Mouse (Mus musculus) bone marrow, adult 2 months (tissue): Measurements from ENCODE around the gene Tex10. TPM values are rescaled to one million over a fixed set of nuclear protein-coding genes. Genes with fewer than 3 reads are reported as not detected.

Experiments
- H3K27ac ChIP-seq: fragments of 200-500 bp; 2 replicates; pipeline ENCODE4 v1.5.1; 2012; ENCODE audit warnings: low read depth, mild to moderate bottlenecking, control low read depth, inconsistent platforms, low read length; ENCODE audit not compliant: control insufficient read depth, poor library complexity, insufficient read depth
- H3K4me1 ChIP-seq: fragments of 200-500 bp; 2 replicates; pipeline ENCODE4 v1.6.1; 2011; ENCODE audit warnings: low read length; ENCODE audit not compliant: control insufficient read depth, insufficient read depth
- H3K4me3 ChIP-seq: fragments of 200-500 bp; replicated peaks from 2 replicates; pipeline ENCODE3; 2011; ENCODE audit warnings: mild to moderate bottlenecking, low read depth, low read length, control low read depth; ENCODE audit not compliant: control insufficient read depth
- CTCF ChIP-seq: fragments of 200-500 bp; IDR thresholded peaks from 2 replicates; pipeline ENCODE4 v1.5.1; 2011; ENCODE audit warnings: low read length, control low read depth; ENCODE audit not compliant: control insufficient read depth, insufficient read depth
- POLR2A ChIP-seq: fragments of 200-500 bp; IDR thresholded peaks from 2 replicates; pipeline ENCODE4 v1.6.1; 2011; ENCODE audit warnings: low read depth, mild to moderate bottlenecking, control low read depth, low read length, borderline replicate concordance; ENCODE audit not compliant: control insufficient read depth
- WGBS: fragments of 180-500 bp; shearing (Covaris S2); methylation state at CpG from one replicate; pipeline ENCODE4 v1.1.7; 2018; 5-methylcytosine and 5-hydroxymethylcytosine counted together
- polyA plus RNA-seq: library from polyadenylated mRNA; stranded (reverse); fragments of >200 nt; gene quantifications from 2 replicates; pipeline ENCODE4 v1.2.4, GENCODE M21; 2011; ENCODE audit warnings: low replicate concordance; ENCODE audit not compliant: missing spikeins, insufficient read depth, insufficient read length

Gene Tex10
- polyA plus RNA-seq, 1 experiment = 17.4 TPM

- 62% methylated on average over 1 of the region's 1 CpGs for WGBS
- Histone ChIP-seq H3K27ac (no peak overlapping the region), H3K4me3 (no peak overlapping the region), H3K4me1 (no peaks in the 10 kb centered on the region)
- TF ChIP-seq CTCF (no peak), POLR2A (no peak)
These were observed 12.2 kb downstream of the Tex10 start for GRCm38 (mm10) chr4:48461060-48461459.

GRCm38 (mm10) chr4:48458436-48458835 lies 14.8 kb downstream of the Tex10 start:
- WGBS = 90% methylated on average over 6 of the region's 6 CpGs
- Histone ChIP-seq H3K4me3 (no peak overlapping the region), H3K27ac (no peak overlapping the region), H3K4me1 (no peaks in the 10 kb centered on the region)
- no peak for TF ChIP-seq CTCF
- no peak for TF ChIP-seq POLR2A

- Histone ChIP-seq H3K4me3 (no peak overlapping the region), H3K27ac (no peak overlapping the region), H3K4me1 (no peaks in the 10 kb centered on the region)
- WGBS = 92% methylated on average over 2 of the region's 2 CpGs
- TF ChIP-seq POLR2A = no peak
- TF ChIP-seq CTCF = no peak
These were observed 19.0 kb downstream of the Tex10 start for GRCm38 (mm10) chr4:48454106-48454773.

- H3K27ac ChIP-seq = no peak overlapping the region
- no peak overlapping the region for H3K4me3 ChIP-seq
- TF ChIP-seq CTCF = no peak
- TF ChIP-seq POLR2A = no peak
- WGBS = 83% methylated on average over 2 of the region's 2 CpGs
- no peaks in the 10 kb centered on the region for H3K4me1 ChIP-seq
These were observed 45.2 kb downstream of the Tex10 start for GRCm38 (mm10) chr4:48428054-48428453.

- Histone ChIP-seq H3K27ac (no peak overlapping the region), H3K4me1 (no peaks in the 10 kb centered on the region), H3K4me3 (no peak overlapping the region)
- WGBS = 89% methylated on average over 3 of the region's 3 CpGs
- TF ChIP-seq CTCF (no peak), POLR2A (no peak)
These were observed 45.8 kb downstream of the Tex10 start for GRCm38 (mm10) chr4:48427413-48427812.

- WGBS = 72% methylated on average over 2 of the region's 2 CpGs
- H3K4me3 ChIP-seq = no peak overlapping the region
- H3K27ac ChIP-seq = no peak overlapping the region
- peaks cover 2% of the 10 kb centered on the region; the same call in 1 of the 2 replicates for H3K4me1 ChIP-seq
- TF ChIP-seq CTCF = no peak
- no peak for TF ChIP-seq POLR2A
These were observed 49.5 kb downstream of the Tex10 start for GRCm38 (mm10) chr4:48423738-48424137.

GRCm38 (mm10) chr4:48422633-48423032 lies 50.6 kb downstream of the Tex10 start:
- 95% methylated on average over 1 of the region's 1 CpGs for WGBS
- TF ChIP-seq CTCF = no peak
- no peak for TF ChIP-seq POLR2A
- H3K4me3 ChIP-seq = no peak overlapping the region

GRCm38 (mm10) chr4:48418831-48419468 lies 54.3 kb downstream of the Tex10 start:
- 53% methylated on average over 8 of the region's 8 CpGs for WGBS
- H3K4me1 ChIP-seq = peaks cover 2% of the 10 kb centered on the region; the same call in 1 of the 2 replicates
- TF ChIP-seq POLR2A (no peak), CTCF (no peak)
- H3K27ac ChIP-seq = peak overlapping the region; percentile 15; the same call in 1 of the 2 replicates
- no peak overlapping the region for H3K4me3 ChIP-seq

More at GRCm38 (mm10) chr4:48422633-48423032, 50.6 kb downstream of the Tex10 start:
- Histone ChIP-seq H3K4me1 (peaks cover 2% of the 10 kb centered on the region; the same call in 1 of the 2 replicates), H3K27ac (no peak overlapping the region)
